Mouse (Mus musculus) embryonic fibroblast, embryonic 13.5 days (primary cell): ENCODE results near the gene Zcchc17.

Experiments
- CTCF ChIP-seq: IDR thresholded peaks from 2 replicates; pipeline ENCODE4 v1.5.1; 2011; ENCODE audit warnings: mild to moderate bottlenecking, control low read depth, low read length, moderate library complexity, borderline replicate concordance; ENCODE audit not compliant: insufficient read depth
- POLR2A ChIP-seq: IDR thresholded peaks from 2 replicates; pipeline ENCODE4 v1.6.1; 2011; ENCODE audit warnings: low read depth, mild to moderate bottlenecking, control low read depth, low read length, moderate library complexity

DNA sequence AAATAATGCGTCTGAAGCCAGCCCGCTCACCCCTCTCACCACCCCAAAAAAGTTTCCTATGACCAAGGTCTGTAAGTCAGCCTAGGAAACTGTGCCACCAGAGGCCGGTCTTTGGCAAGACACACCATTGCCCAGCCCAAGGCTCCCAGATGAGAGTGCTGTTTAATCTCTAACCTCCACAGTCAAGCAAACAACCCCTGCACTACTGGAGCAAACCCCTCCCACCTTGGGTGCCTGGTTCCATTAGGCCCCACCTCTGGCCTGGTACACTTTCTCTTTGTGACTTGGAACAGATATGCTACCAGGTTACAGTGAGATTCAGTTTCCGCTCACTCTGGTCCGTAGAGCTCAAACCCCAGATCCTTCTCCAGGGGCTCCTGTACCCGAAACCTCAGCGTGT is 92.7 kb downstream of the Zcchc17 start:
- no peak for TF ChIP-seq POLR2A
- TF ChIP-seq CTCF = no peak
